Mouse (Mus musculus): ENCODE measurements around the gene Fgf14.
"Not testable (repeated sequence)": the region's sequence is repeated elsewhere in the genome, so short reads cannot be mapped to it uniquely, and the experiment has no call there.

Gene Fgf14

DNA sequence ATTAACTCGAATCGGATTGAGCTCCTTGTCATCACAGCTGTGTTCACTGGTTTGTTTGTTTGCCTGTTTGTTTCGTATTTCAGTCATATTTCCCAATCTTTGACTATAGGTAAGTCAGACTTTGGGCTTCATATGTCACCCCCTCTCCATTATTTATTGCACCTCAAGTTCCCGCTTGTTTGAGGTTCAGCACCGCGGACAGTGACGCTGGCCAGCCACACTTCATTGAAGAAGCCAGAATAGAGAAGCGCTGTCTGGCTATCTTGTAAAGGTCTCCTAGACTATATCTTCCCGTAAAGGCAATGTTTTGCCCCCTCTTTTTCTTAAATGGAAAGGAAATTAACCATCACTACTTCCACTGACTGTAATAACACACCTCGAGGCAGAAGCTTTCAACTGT is 481.6 kb downstream of the Fgf14 start:
- DNase-seq (ENCODE audit: low read depth, low spot score), result no peak

DNA sequence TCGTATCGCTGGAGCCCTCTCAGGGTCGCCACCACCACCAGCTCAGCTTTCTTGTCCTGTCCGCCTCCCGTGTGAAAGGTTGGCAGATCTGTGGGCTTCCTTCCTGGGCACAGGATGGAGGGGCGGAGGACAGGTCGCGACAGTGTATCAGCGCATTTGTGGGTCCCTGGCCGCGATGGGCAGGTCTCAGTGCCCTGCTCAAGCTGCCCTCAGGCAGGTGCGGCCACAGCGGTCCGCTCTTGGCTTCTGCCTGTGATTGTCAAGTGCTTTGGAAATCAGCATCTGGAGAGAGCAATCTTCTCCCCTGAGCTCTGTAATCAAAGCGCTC is 484.1 kb downstream of the Fgf14 start:
- DNase-seq (ENCODE audit: low read depth, low spot score), result no peak

DNA sequence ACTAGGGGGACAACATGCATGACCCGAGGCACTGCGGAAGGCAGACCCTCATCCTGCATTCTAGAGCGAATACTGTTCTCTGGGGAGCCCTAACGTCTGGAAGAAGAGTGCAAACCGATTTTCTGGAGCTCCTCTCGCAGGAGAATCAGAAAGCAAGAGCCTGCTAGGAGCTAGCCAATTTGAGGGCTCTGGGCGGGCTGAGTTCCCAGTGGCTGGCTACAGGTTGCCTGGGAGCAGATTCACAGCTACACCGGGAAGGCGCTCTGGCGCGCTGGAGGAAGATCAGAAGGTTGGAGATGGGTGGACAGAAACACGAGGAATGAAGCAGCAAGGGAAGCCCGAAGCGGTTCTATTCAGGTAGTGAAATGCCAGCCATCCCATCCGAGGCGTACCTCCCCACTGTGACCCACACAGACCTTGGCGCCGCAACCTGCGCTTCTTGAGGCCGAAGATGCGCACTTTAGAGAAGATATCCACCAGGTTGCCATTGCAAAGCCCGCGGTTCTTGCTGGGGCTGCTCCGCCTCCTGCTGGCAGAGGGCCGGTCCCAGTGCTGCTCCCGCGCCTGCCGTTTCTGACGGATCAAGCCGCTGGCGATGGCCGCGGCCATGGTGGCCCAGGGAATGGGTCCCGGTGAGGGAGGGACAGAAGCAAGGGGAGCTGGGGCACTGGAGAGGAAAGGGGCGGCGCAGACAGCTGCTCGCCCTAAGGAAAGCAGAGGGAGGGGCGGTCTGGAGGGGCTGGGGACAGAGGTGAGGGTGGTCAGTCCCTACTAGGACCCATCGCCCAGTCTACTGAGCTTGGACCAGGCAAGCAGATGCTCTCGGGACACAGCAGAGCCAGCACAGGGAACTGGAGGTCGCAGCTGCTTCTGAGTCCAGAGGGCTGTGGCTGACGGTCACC is 484.8 kb downstream of the Fgf14 start:
- no peak for DNase-seq (ENCODE audit: low read depth, low spot score)

DNA sequence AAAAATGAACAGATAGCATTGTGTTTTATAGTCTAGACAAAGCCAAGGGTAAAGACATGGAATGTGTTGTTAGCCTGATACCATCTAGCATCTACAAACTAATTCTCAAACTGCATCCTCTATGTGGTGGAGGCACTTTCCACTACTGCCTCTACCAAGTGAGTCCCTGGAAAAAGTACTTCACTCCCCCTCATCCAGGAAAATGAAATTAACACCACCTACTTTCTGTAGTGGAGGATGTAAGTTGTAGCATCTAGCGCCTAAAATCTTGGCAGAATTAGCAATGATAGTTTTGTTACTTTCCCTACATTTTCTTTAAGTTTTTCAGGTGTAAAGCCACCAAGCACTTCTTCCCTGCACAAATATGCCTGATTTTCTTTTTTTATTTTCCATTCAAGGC is 496.7 kb downstream of the Fgf14 start:
- no peak for DNase-seq (ENCODE audit: low read depth, low spot score)

DNA sequence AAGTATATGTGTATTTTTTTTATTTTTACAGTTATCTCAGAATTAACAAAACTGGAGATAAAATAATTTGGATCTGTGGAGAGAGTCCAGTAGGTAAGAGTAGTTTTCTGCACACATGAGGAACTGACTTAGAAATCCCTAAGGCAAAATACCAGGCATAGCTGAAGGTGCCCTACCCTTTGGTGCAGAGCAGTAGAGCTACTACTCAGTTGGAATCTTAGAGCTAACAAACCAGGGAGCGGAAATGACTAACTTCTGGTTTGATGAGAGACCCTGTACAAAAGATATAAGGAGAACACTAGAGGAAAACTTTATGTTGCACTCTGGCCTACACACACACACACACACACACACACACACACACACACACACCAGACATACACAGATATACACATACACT is 502.8 kb downstream of the Fgf14 start:
- DNase-seq (ENCODE audit: low read depth, low spot score), result no peak

DNA sequence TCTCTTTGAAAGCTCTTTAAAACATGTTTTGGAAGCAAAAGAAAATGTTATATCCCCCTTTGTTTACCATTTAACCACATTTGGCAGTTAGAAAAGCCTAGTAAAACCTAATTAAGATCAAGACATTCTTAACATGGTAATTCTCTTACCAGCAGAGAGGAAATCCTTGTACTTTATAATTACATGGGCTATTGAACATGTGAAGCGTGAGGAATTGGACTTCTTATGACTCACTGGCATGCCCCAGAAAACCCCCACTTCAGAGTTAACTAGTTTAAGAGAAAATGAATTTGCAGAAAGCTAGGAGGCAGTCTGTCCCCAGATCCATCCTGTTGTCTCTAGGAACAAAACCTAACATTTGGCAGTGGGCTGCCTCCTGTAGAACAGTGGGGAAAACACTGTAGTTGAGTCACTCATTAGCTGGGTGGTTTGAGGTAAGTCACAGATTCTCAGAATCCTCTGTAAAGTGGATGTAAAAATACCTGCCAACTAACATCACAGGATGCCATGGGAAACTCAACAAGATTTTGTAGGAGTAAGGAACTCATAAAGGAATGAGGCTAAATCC is 513.2 kb downstream of the Fgf14 start:
- DNase-seq (ENCODE audit: low read depth, low spot score), result no peak

DNA sequence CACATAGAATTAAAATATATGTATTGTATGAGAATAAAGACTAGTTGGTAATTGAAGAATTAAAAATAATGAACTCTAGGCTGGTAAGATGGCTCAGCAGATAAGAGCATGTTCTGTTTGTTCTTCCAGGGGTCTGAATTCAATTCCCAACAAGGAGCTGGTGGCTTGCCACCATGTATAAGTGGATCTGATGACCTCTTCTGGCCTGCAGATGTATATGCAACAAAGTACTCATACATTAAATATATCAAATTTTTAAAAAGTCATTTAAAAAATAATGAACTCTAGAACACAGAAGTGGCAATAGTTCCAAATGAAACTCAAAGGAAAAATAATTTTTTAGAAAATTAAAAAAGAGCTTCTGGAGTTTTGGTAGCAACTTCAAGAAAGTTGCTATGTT is 529.5 kb downstream of the Fgf14 start:
- DNase-seq (ENCODE audit: low read depth, low spot score), result no peak

GRCm38 (mm10) chr14:124107205-124107873 is 569.6 kb downstream of the Fgf14 start:
- DNase-seq (ENCODE audit: low read depth, low spot score), result no peak

DNA sequence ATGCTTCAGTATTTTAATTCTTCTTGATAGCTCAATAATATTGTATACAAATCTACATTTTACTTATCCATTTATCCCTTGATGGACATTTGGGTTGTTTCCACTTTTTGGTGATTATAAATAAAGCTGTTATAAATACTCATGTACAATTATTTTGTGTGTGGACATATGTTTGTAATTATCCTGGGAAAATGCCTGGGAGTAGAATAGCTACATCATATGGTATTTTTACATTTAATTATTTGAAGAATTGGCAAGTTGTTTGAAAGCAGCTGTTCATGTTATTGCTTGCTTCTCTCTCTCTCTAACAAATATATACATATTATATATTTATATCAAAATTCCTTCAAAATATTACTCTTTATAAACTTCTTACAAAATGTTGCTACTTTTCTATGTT is 593.8 kb downstream of the Fgf14 start:
- DNase-seq (ENCODE audit: low read depth, low spot score), result no peak

- DNase-seq (ENCODE audit: low read depth, low spot score), result no peak
These were observed 632.9 kb downstream of the Fgf14 start for GRCm38 (mm10) chr14:124044016-124044415.

DNA sequence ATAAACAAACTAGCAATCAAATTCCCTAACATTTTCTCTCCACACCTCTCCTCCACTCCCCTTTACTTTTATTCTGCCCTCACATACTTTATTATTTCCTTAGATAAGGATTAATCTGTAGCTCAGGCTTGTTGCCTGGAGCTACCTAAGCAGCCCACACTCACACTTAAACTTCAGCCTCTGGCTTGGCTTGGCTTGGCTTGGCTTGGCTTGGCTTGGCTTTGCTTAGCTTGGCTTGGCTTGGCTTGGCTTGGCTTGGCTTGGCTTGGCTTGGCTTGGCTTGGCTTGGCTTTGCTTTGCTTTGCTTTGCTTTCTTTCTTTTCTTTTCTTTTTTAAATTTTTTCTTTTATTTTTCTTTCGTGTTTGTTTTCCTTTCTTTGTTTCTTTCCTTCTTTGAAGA is 636.3 kb downstream of the Fgf14 start:
- no peak for DNase-seq (ENCODE audit: low read depth, low spot score)

GRCm38 (mm10) chr14:124037434-124037833 is 639.5 kb downstream of the Fgf14 start:
- no peak for DNase-seq (ENCODE audit: low read depth, low spot score)

GRCm38 (mm10) chr14:124036575-124037205 is 640.2 kb downstream of the Fgf14 start:
- DNase-seq (ENCODE audit: low read depth, low spot score), result no peak

DNA sequence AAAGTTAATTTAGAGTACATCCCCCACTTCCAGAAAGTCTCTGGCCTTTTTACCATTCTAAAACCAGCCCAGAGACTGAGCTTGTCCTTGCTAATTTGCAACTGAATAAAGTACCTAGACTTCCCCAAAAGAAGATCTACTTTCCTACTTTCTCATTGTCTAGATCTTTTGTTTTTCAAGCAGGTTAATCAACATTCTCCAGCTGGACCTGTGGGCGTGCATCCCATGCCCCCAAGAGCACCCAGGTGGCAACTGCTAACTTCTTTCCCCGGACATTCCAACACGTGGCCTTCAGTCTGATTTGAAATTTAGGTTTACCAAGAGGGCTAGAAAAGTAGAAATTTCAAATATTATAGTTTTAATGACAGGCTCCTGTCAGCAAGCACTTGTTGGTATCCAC is 643.6 kb downstream of the Fgf14 start:
- not testable (repeated sequence) for DNase-seq (ENCODE audit: low read depth, low spot score)

DNA sequence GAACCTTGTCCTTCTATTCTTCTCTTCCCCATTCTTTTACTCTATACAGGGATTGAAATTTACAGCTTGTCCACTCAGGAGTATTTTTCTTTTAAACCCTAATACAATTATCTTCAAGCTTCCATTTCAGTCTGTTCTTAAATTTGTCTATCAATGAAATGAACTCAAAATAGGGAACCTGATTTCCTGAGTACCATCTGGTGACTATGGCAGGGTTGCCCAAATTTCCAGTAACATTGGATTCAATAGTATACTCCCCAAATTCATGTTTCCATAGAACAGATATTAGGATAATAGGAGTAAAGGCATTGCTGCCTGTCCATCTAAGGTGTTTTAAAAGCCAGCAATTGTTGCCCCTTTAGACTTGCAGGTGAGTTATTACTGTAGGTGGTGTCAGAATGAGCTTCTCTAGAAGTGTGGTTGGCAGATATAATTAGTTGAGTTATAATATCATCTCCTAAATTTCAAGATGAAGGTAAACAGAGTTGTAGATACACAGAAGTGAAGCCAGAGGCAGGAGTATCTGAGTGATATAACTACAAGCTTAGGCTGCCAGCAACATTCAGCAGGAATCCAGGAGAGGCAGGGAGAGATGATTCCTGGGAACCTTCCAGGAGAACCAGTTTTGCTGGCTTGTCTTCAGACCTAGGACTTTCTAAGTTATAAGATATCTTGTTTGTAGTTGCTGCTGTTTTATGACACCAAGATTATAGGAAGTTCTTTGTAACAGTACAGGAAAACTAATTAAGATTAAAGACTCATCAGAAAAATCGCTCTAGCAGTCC is 648.8 kb downstream of the Fgf14 start:
- no peak for DNase-seq (ENCODE audit: low read depth, low spot score)

- no peak for DNase-seq (ENCODE audit: low read depth, low spot score)
These were observed 686.2 kb downstream of the Fgf14 start for GRCm38 (mm10) chr14:123990591-123991195.

DNA sequence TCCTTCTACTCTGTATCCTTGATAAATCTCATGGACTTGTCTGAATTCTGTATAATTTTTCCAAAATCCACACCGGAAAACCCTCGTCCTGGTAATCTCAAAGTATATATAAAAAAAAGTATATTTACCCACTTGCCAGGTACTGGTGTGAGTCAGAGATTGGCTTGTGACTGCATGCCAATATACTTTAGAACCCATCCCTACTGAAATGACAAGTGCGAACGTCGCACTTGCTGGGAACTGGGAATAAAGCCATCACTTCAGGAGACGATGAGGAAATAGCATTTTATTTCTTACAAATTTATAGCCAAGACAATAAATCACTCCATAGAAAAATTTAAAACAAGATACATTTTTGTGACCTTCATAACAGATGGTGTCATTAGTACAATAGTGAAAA is 708.9 kb downstream of the Fgf14 start:
- DNase-seq (ENCODE audit: low read depth, low spot score), result no peak

DNA sequence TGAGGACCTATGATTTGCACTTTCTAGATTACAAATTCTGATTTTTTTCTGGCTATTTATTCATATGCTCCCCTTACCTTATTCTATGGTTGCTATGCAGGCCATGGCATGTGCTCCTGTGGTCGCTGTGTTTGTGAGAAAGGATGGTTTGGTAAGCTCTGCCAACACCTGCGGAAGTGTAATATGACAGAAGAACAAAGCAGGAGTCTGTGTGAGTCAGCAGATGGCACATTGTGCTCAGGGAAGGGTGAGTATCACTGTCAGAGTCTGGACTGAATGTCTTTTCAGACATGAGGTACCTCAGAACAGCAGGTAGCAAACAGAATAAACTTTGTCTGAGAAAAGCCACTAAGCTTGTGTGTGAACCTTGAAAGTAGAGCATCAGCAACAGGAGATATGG is 710.4 kb downstream of the Fgf14 start:
- DNase-seq (ENCODE audit: low read depth, low spot score), result no peak

Measured in c-Kit-negative CD71-positive TER-119-positive erythroid progenitor cells, embryonic 14.5 days (primary cell).